Mouse (Mus musculus): ENCODE results near the gene Ppp2ca. TPM values are rescaled to one million over a fixed set of nuclear protein-coding genes. Genes with fewer than 3 reads are reported as not detected.
"Not testable (repeated sequence)": the region's sequence is repeated elsewhere in the genome, so short reads cannot be mapped to it uniquely, and the experiment has no call there.

Ppp2ca gene
- polyA plus RNA-seq, 1 experiment from 2014 or later = 91.2 TPM

GRCm38 (mm10) chr11:52117156-52117555, 18.7 kb downstream of the Ppp2ca start:
- no peak overlapping the region for H3K27ac ChIP-seq (replicated peaks; ENCODE audit: low read depth, low read length)
- 0 out of 2 replicates have a peak, but pooled peaks cover 5% of the 10 kb centered on the region for H3K9me3 ChIP-seq (ENCODE audit: control insufficient read depth, low read length)
- H3K9ac ChIP-seq (ENCODE audit: low read depth, low read length) = no peak overlapping the region
- no peak overlapping the region for H3K4me2 ChIP-seq (ENCODE audit: low read depth, low read length)
- H3K4me3 ChIP-seq (ENCODE audit: low read depth, low read length) = no peak overlapping the region
- 97% methylated on average over 7 of the region's 7 CpGs for WGBS
- peaks cover 90% of the 10 kb centered on the region for H3K36me3 ChIP-seq (ENCODE audit: control insufficient read depth, insufficient read depth, low read length)
- no peaks in the 10 kb centered on the region for H3K27me3 ChIP-seq (replicated peaks; ENCODE audit: control insufficient read depth, insufficient read depth, low read length)
- DNase-seq (ENCODE audit: low spot score) (no peak), ATAC-seq (ENCODE audit: low read depth) (no peak)
- H3K4me1 ChIP-seq (ENCODE audit: control insufficient read depth, insufficient read depth, low read length) = 0 out of 2 replicates have a peak, but pooled peaks cover 2% of the 10 kb centered on the region

- not testable (repeated sequence) for H3K4me3 ChIP-seq (ENCODE audit: low read depth, low read length); H3K27ac ChIP-seq (replicated peaks; ENCODE audit: low read depth, low read length); DNase-seq (ENCODE audit: low spot score); H3K4me2 ChIP-seq (ENCODE audit: low read depth, low read length); H3K9ac ChIP-seq (ENCODE audit: low read depth, low read length); H3K4me1 ChIP-seq (ENCODE audit: control insufficient read depth, insufficient read depth, low read length); H3K27me3 ChIP-seq (replicated peaks; ENCODE audit: control insufficient read depth, insufficient read depth, low read length); H3K9me3 ChIP-seq (ENCODE audit: control insufficient read depth, low read length); ATAC-seq (ENCODE audit: low read depth)
- H3K36me3 ChIP-seq (ENCODE audit: control insufficient read depth, insufficient read depth, low read length) = peaks cover 98% of the 10 kb centered on the region
These were observed 21.9 kb downstream of the Ppp2ca start for GRCm38 (mm10) chr11:52120415-52120814.

- no peaks in the 10 kb centered on the region for H3K27me3 ChIP-seq (replicated peaks; ENCODE audit: control insufficient read depth, insufficient read depth, low read length)
- DNase-seq (ENCODE audit: low spot score) = no peak
- H3K27ac ChIP-seq (replicated peaks; ENCODE audit: low read depth, low read length) = no peak overlapping the region
- H3K9ac ChIP-seq (ENCODE audit: low read depth, low read length) = no peak overlapping the region
- ATAC-seq (ENCODE audit: low read depth) = no peak
- no peak overlapping the region for H3K4me2 ChIP-seq (ENCODE audit: low read depth, low read length)
- 93% methylated on average over 6 of the region's 6 CpGs for WGBS
- peaks cover 89% of the 10 kb centered on the region for H3K36me3 ChIP-seq (ENCODE audit: control insufficient read depth, insufficient read depth, low read length)
- H3K9me3 ChIP-seq (ENCODE audit: control insufficient read depth, low read length) = 0 out of 2 replicates have a peak, but pooled peaks cover 5% of the 10 kb centered on the region
- H3K4me3 ChIP-seq (ENCODE audit: low read depth, low read length) = no peak overlapping the region
- H3K4me1 ChIP-seq (ENCODE audit: control insufficient read depth, insufficient read depth, low read length) = no peaks in the 10 kb centered on the region
These were observed 23.6 kb downstream of the Ppp2ca start for GRCm38 (mm10) chr11:52122045-52122444.

- Histone ChIP-seq H3K27ac (replicated peaks; ENCODE audit: low read depth, low read length) (no peak overlapping the region), H3K4me1 (ENCODE audit: control insufficient read depth, insufficient read depth, low read length) (no peaks in the 10 kb centered on the region), H3K9me3 (ENCODE audit: control insufficient read depth, low read length) (0 out of 2 replicates have a peak, but pooled peaks cover 5% of the 10 kb centered on the region), H3K9ac (ENCODE audit: low read depth, low read length) (no peak overlapping the region), H3K36me3 (ENCODE audit: control insufficient read depth, insufficient read depth, low read length) (peaks cover 70% of the 10 kb centered on the region), H3K4me2 (ENCODE audit: low read depth, low read length) (no peak overlapping the region), H3K4me3 (ENCODE audit: low read depth, low read length) (no peak overlapping the region), H3K27me3 (replicated peaks; ENCODE audit: control insufficient read depth, insufficient read depth, low read length) (no peaks in the 10 kb centered on the region)
- DNase-seq (ENCODE audit: low spot score) = no peak
- 87% methylated on average over 4 of the region's 4 CpGs for WGBS
- no peak for ATAC-seq (ENCODE audit: low read depth)
These were observed 26.0 kb downstream of the Ppp2ca start for GRCm38 (mm10) chr11:52124468-52124867.

GRCm38 (mm10) chr11:52127169-52127568, 28.7 kb downstream of the Ppp2ca start:
- H3K27me3 ChIP-seq (replicated peaks; ENCODE audit: control insufficient read depth, insufficient read depth, low read length) = no peaks in the 10 kb centered on the region
- H3K4me1 ChIP-seq (ENCODE audit: control insufficient read depth, insufficient read depth, low read length) = no peaks in the 10 kb centered on the region
- ATAC-seq (ENCODE audit: low read depth) (no peak), DNase-seq (ENCODE audit: low spot score) (no peak)
- no peak overlapping the region for H3K4me2 ChIP-seq (ENCODE audit: low read depth, low read length)
- WGBS = 78% methylated on average over 3 of the region's 3 CpGs
- no peak overlapping the region for H3K4me3 ChIP-seq (ENCODE audit: low read depth, low read length)
- no peak overlapping the region for H3K9ac ChIP-seq (ENCODE audit: low read depth, low read length)
- H3K36me3 ChIP-seq (ENCODE audit: control insufficient read depth, insufficient read depth, low read length) = peaks cover 44% of the 10 kb centered on the region
- H3K27ac ChIP-seq (replicated peaks; ENCODE audit: low read depth, low read length) = no peak overlapping the region
- no peaks in the 10 kb centered on the region for H3K9me3 ChIP-seq (ENCODE audit: control insufficient read depth, low read length)

GRCm38 (mm10) chr11:52127760-52128159, 29.3 kb downstream of the Ppp2ca start:
- Histone ChIP-seq H3K4me2 (ENCODE audit: low read depth, low read length) (no peak overlapping the region), H3K27ac (replicated peaks; ENCODE audit: low read depth, low read length) (no peak overlapping the region), H3K27me3 (replicated peaks; ENCODE audit: control insufficient read depth, insufficient read depth, low read length) (no peaks in the 10 kb centered on the region), H3K4me3 (ENCODE audit: low read depth, low read length) (no peak overlapping the region), H3K4me1 (ENCODE audit: control insufficient read depth, insufficient read depth, low read length) (no peaks in the 10 kb centered on the region), H3K9me3 (ENCODE audit: control insufficient read depth, low read length) (no peaks in the 10 kb centered on the region), H3K9ac (ENCODE audit: low read depth, low read length) (no peak overlapping the region), H3K36me3 (ENCODE audit: control insufficient read depth, insufficient read depth, low read length) (peaks cover 38% of the 10 kb centered on the region)
- no peak for DNase-seq (ENCODE audit: low spot score)
- WGBS = 76% methylated on average over 5 of the region's 5 CpGs
- peak; percentile 18; the same call in 1 of the 2 replicates for ATAC-seq (ENCODE audit: low read depth)

- Histone ChIP-seq H3K4me1 (ENCODE audit: control insufficient read depth, insufficient read depth, low read length) (no peaks in the 10 kb centered on the region), H3K36me3 (ENCODE audit: control insufficient read depth, insufficient read depth, low read length) (peaks cover 31% of the 10 kb centered on the region), H3K4me2 (ENCODE audit: low read depth, low read length) (no peak overlapping the region), H3K27me3 (replicated peaks; ENCODE audit: control insufficient read depth, insufficient read depth, low read length) (no peaks in the 10 kb centered on the region), H3K27ac (replicated peaks; ENCODE audit: low read depth, low read length) (0 out of 2 replicates have a peak overlapping the region, but pooled peaks have one; percentile 28), H3K9ac (ENCODE audit: low read depth, low read length) (no peak overlapping the region), H3K9me3 (ENCODE audit: control insufficient read depth, low read length) (no peaks in the 10 kb centered on the region), H3K4me3 (ENCODE audit: low read depth, low read length) (no peak overlapping the region)
- no peak for ATAC-seq (ENCODE audit: low read depth)
- 66% methylated on average over 5 of the region's 5 CpGs for WGBS
- no peak for DNase-seq (ENCODE audit: low spot score)
These were observed 30.0 kb downstream of the Ppp2ca start for GRCm38 (mm10) chr11:52128316-52129061.

- DNase-seq (ENCODE audit: low spot score) (no peak), ATAC-seq (ENCODE audit: low read depth) (0 out of 2 replicates have a peak, but pooled peaks have one; percentile 32)
- no peak overlapping the region for H3K27ac ChIP-seq (replicated peaks; ENCODE audit: low read depth, low read length)
These were observed 30.7 kb downstream of the Ppp2ca start for GRCm38 (mm10) chr11:52129171-52129570.

More at GRCm38 (mm10) chr11:52129171-52129570, 30.7 kb downstream of the Ppp2ca start:
- 31% methylated on average over 3 of the region's 3 CpGs for WGBS
- Histone ChIP-seq H3K9ac (ENCODE audit: low read depth, low read length) (no peak overlapping the region), H3K4me3 (ENCODE audit: low read depth, low read length) (no peak overlapping the region), H3K27me3 (replicated peaks; ENCODE audit: control insufficient read depth, insufficient read depth, low read length) (no peaks in the 10 kb centered on the region), H3K4me1 (ENCODE audit: control insufficient read depth, insufficient read depth, low read length) (no peaks in the 10 kb centered on the region), H3K4me2 (ENCODE audit: low read depth, low read length) (no peak overlapping the region), H3K36me3 (ENCODE audit: control insufficient read depth, insufficient read depth, low read length) (peaks cover 25% of the 10 kb centered on the region), H3K9me3 (ENCODE audit: control insufficient read depth, low read length) (no peaks in the 10 kb centered on the region)
